Mouse (Mus musculus) E14TG2a.4 (cell line): ENCODE measurements around the gene Ambra1.

Experiments used
- H3K27me3 ChIP-seq: 2 replicates; pipeline ENCODE4 v1.6.1; 2014; ENCODE audit warnings: low read length, control low read depth; ENCODE audit not compliant: insufficient read depth
- H3K36me3 ChIP-seq: 2 replicates; pipeline ENCODE4 v1.6.1; 2014; ENCODE audit warnings: low read length, control low read depth; ENCODE audit not compliant: insufficient read depth
- H3K4me1 ChIP-seq: replicated peaks from 2 replicates; pipeline ENCODE4 v1.6.1; 2014; ENCODE audit warnings: low read depth, low read length, control low read depth
- H3K4me3 ChIP-seq: replicated peaks from 2 replicates; pipeline ENCODE4 v1.5.1; 2014; ENCODE audit warnings: mild to moderate bottlenecking, low read length
- H3K9me3 ChIP-seq: 2 replicates; pipeline ENCODE4 v1.6.1; 2014; ENCODE audit warnings: low read length, control low read depth
- CTCF ChIP-seq: conservative IDR thresholded peaks from 2 replicates; pipeline ENCODE4 v1.5.1; 2014; ENCODE audit warnings: low read length
- NANOG ChIP-seq: IDR thresholded peaks from 2 replicates; pipeline ENCODE4 v1.6.1; 2014; ENCODE audit warnings: borderline replicate concordance, low read length, mixed read lengths
- POU5F1 ChIP-seq: IDR thresholded peaks from 2 replicates; pipeline ENCODE4 v1.6.1; 2014; ENCODE audit warnings: low read length, borderline replicate concordance

Ambra1 gene

GRCm38 (mm10) chr2:91923415-91924337 lies 193.7 kb downstream of the Ambra1 start:
- Histone ChIP-seq H3K36me3 (peaks cover 3% of the 10 kb centered on the region), H3K9me3 (no peaks in the 10 kb centered on the region), H3K27me3 (peaks cover 85% of the 10 kb centered on the region), H3K4me1 (peaks cover 80% of the 10 kb centered on the region), H3K4me3 (peak overlapping the region; percentile 83)
- TF ChIP-seq POU5F1 (no peak), NANOG (no peak), CTCF (peak; percentile 48)

- Histone ChIP-seq H3K9me3 (no peaks in the 10 kb centered on the region), H3K4me1 (peaks cover 87% of the 10 kb centered on the region), H3K4me3 (peak overlapping the region; percentile 39; the same call in 1 of the 2 replicates), H3K27me3 (peaks cover 92% of the 10 kb centered on the region), H3K36me3 (no peaks in the 10 kb centered on the region)
- TF ChIP-seq CTCF (no peak), POU5F1 (no peak)
These were observed 194.8 kb downstream of the Ambra1 start for GRCm38 (mm10) chr2:91924726-91925125.

- H3K36me3 ChIP-seq: no peaks in the 10 kb centered on the region
- peak overlapping the region; percentile 39 for H3K4me3 ChIP-seq
- H3K4me1 ChIP-seq: peaks cover 93% of the 10 kb centered on the region
- peaks cover 86% of the 10 kb centered on the region for H3K27me3 ChIP-seq
- TF ChIP-seq CTCF (no peak), POU5F1 (no peak), NANOG (no peak)
- H3K9me3 ChIP-seq: no peaks in the 10 kb centered on the region
These were observed 195.5 kb downstream of the Ambra1 start for GRCm38 (mm10) chr2:91925442-91925841.

- H3K4me1 ChIP-seq: peaks cover 89% of the 10 kb centered on the region
- H3K27me3 ChIP-seq: peaks cover 71% of the 10 kb centered on the region
- TF ChIP-seq NANOG (no peak), POU5F1 (no peak), CTCF (no peak)
- peak within 1 kb of the TSS; percentile 74 for H3K4me3 ChIP-seq
- no peaks in the 10 kb centered on the region for H3K9me3 ChIP-seq
- no peaks in the 10 kb centered on the region for H3K36me3 ChIP-seq
These were observed 197.0 kb downstream of the Ambra1 start, which contains the start of gene Chrm4 for GRCm38 (mm10) chr2:91926949-91927348. Chrm4 (plus strand) TSS chr2:91927249.

DNA sequence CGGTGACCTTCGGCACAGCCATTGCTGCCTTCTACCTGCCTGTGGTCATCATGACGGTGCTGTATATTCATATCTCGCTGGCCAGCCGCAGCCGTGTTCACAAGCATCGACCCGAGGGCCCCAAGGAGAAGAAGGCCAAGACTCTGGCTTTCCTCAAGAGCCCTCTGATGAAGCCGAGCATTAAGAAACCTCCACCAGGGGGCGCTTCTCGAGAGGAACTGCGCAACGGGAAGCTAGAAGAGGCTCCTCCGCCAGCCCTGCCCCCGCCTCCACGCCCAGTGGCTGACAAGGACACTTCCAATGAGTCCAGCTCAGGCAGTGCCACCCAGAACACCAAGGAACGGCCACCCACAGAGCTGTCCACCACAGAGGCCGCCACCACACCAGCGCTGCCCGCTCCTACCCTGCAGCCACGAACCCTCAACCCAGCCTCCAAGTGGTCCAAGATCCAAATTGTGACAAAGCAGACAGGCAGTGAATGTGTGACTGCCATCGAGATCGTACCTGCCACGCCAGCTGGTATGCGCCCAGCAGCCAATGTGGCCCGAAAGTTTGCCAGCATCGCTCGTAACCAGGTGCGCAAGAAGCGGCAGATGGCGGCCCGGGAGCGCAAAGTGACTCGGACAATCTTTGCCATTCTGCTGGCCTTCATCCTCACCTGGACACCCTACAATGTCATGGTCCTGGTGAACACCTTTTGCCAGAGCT lies 198.0 kb downstream of the Ambra1 start:
- H3K4me3 ChIP-seq: peak overlapping the region; percentile 74
- H3K27me3 ChIP-seq: peaks cover 60% of the 10 kb centered on the region
- H3K9me3 ChIP-seq: no peaks in the 10 kb centered on the region
- peaks cover 2% of the 10 kb centered on the region; the same call in 1 of the 2 replicates for H3K36me3 ChIP-seq
- H3K4me1 ChIP-seq: peaks cover 85% of the 10 kb centered on the region
- peak; percentile 64 for TF ChIP-seq CTCF
- TF ChIP-seq POU5F1: no peak
- no peak for TF ChIP-seq NANOG

DNA sequence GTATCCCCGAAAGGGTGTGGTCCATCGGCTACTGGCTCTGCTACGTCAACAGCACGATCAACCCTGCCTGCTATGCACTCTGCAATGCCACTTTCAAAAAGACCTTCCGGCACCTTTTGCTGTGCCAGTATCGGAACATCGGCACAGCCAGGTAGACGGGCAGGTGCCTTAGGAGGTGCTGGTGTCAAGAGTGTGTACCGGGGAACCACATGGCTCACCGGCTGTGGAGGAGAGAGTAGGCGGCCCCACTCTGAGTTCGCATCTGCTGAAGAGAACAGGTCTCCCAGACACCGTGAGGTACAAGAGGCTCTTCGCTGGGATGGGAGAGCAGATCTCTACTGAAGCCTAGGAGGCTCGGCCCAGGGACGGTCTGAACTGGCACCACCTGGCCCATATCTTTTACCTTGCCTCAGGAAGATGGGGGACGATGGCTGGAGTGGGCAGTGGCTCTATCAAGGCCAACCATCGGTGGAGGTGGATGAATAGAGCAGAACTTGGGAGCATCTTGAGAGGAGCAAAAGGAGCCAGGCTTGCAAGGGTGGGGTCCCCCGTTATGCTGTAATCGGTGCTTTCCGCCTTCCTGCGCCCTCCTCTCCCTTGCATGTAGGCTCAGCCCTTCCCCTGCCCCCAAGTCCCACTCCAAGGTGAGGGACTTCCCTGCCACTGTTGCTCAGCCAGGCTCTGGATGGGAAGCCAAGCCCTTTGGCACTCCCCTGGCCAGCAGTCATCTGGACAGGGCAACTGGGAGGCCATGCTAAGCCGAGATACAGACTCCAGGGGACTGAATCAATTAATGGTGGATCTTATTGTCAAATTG lies 198.8 kb downstream of the Ambra1 start:
- H3K27me3 ChIP-seq: peaks cover 53% of the 10 kb centered on the region
- H3K4me3 ChIP-seq: peak overlapping the region; percentile 74
- no peaks in the 10 kb centered on the region for H3K9me3 ChIP-seq
- peaks cover 85% of the 10 kb centered on the region for H3K4me1 ChIP-seq
- peaks cover 10% of the 10 kb centered on the region for H3K36me3 ChIP-seq
- no peak for TF ChIP-seq POU5F1
- no peak for TF ChIP-seq CTCF
- TF ChIP-seq NANOG: no peak

DNA sequence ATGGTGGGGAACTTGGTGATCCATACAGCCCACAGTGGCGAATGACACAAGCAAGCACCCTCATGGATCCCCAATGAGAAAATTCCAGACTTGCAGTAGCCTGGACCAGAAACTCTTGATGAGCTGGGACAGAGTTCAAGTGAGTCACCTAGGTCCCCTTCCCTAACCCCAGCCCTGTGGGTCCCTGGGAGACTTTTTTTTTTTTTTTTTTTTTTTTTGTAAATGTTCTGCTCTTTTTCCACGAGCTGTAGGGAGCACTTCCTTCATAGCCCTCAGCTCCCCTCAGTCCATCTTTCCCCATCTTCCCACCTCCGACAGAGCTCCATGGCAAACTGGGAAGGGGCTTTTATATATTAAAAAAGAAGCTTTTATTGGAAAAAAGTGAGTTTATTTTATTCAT lies 199.5 kb downstream of the Ambra1 start:
- Histone ChIP-seq H3K9me3 (no peaks in the 10 kb centered on the region), H3K27me3 (peaks cover 46% of the 10 kb centered on the region), H3K36me3 (peaks cover 17% of the 10 kb centered on the region), H3K4me3 (peak overlapping the region; percentile 86; the same call in 1 of the 2 replicates), H3K4me1 (peaks cover 87% of the 10 kb centered on the region)
- no peak for TF ChIP-seq POU5F1
- no peak for TF ChIP-seq NANOG
- TF ChIP-seq CTCF: no peak

GRCm38 (mm10) chr2:91929936-91930335 lies 200.0 kb downstream of the Ambra1 start:
- Histone ChIP-seq H3K9me3 (no peaks in the 10 kb centered on the region), H3K4me1 (peaks cover 87% of the 10 kb centered on the region), H3K4me3 (peak overlapping the region; percentile 86), H3K27me3 (peaks cover 42% of the 10 kb centered on the region), H3K36me3 (peaks cover 22% of the 10 kb centered on the region)
- peak; percentile 70 for TF ChIP-seq CTCF
- no peak for TF ChIP-seq POU5F1
